Mouse (Mus musculus): Measurements from ENCODE around the gene Tmcc3. TPM values are rescaled to one million over a fixed set of nuclear protein-coding genes. Genes with fewer than 3 reads are reported as not detected.

Gene Tmcc3
- polyA plus RNA-seq, 1 experiment: 6.2 TPM

DNA sequence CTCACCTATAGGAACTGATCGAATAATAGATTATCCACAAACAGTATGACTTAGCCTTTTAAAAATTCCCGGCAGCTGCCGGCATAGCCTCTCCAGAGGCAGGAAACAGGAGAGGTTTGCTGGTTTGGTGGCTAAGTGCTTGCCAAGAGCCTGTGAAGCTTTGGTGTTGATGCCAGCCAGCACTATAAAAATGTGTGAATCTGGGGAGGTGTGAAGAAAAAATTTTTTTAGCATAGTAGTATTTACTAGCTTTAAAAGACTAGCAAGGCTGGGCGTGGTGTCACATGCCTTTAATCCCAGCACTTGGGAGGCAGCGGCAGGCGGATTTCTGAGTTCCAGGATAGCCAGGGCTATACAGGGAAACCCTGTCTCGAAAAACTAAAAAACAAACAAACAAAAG lies 31.8 kb downstream of the Tmcc3 start:
- Histone ChIP-seq H3K4me1 (ENCODE audit: control insufficient read depth, insufficient read depth, insufficient read length) (no peaks in the 10 kb centered on the region), H3K4me3 (ENCODE audit: extremely low read depth, insufficient read depth, insufficient read length) (no peak overlapping the region), H3K27ac (ENCODE audit: insufficient read depth, low read length) (no peak overlapping the region), H3K27me3 (ENCODE audit: control insufficient read depth, insufficient read depth, low read length) (no peaks in the 10 kb centered on the region), H3K36me3 (ENCODE audit: control insufficient read depth, insufficient read depth, low read length) (no peaks in the 10 kb centered on the region)
- WGBS: 87% methylated on average over 7 of the region's 7 CpGs
- DNase-seq (ENCODE audit: low read depth in 1 of 2, low spot score in 2 of 2): no peak
- TF ChIP-seq POLR2A (IDR thresholded peaks at IDR 0.05; ENCODE audit: low read depth, low read length): no peak
- no peak for TF ChIP-seq CTCF (IDR thresholded peaks at IDR 0.05; ENCODE audit: extremely low read depth, insufficient read depth, insufficient read length, insufficient replicate concordance)

DNA sequence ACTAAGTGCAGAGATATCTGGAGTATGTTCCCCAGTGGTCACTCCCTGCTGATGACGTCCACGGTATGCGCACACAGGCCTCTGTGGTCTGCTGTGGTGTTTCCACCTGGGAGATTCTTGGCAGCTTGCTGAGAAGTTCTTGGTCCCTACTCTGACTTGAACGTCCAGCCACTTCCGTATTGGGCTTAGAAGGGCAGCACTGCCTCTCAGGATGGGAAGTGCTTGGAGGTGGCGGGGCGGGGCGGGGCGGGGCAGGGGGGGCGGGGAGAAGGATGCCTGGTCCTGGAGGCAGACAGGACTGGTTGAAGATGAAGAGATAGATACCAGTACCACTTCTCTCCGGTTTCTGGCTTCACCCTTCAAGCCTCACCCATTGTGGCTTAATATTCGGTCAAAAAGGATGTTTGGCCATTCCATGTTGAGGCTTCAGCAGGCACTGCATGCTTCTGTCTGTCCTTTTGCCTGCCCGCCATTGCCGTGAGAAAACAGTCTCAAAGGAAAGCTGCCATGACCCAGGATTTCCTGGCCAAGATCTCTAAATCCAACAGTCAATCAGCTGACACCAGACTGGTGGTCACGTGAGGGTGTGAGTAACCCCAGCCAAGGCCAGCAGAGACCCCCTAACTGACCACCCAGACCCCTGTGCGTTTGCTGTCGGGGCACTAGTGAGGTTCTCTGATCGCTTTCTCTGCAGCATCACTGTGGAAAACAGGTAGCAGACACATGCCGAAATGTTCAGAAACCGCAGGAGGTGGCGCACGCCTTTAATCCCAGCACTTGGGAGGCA lies 33.1 kb downstream of the Tmcc3 start:
- no peak for DNase-seq (ENCODE audit: low read depth in 1 of 2, low spot score in 2 of 2)
- TF ChIP-seq CTCF (IDR thresholded peaks at IDR 0.05; ENCODE audit: extremely low read depth, insufficient read depth, insufficient read length, insufficient replicate concordance): no peak
- no peak for TF ChIP-seq POLR2A (IDR thresholded peaks at IDR 0.05; ENCODE audit: low read depth, low read length)
- 61% methylated on average over 22 of the region's 22 CpGs for WGBS
- Histone ChIP-seq H3K36me3 (ENCODE audit: control insufficient read depth, insufficient read depth, low read length) (no peaks in the 10 kb centered on the region), H3K4me1 (ENCODE audit: control insufficient read depth, insufficient read depth, insufficient read length) (no peaks in the 10 kb centered on the region), H3K27me3 (ENCODE audit: control insufficient read depth, insufficient read depth, low read length) (no peaks in the 10 kb centered on the region), H3K4me3 (ENCODE audit: extremely low read depth, insufficient read depth, insufficient read length) (no peak overlapping the region), H3K27ac (ENCODE audit: insufficient read depth, low read length) (no peak overlapping the region)

DNA sequence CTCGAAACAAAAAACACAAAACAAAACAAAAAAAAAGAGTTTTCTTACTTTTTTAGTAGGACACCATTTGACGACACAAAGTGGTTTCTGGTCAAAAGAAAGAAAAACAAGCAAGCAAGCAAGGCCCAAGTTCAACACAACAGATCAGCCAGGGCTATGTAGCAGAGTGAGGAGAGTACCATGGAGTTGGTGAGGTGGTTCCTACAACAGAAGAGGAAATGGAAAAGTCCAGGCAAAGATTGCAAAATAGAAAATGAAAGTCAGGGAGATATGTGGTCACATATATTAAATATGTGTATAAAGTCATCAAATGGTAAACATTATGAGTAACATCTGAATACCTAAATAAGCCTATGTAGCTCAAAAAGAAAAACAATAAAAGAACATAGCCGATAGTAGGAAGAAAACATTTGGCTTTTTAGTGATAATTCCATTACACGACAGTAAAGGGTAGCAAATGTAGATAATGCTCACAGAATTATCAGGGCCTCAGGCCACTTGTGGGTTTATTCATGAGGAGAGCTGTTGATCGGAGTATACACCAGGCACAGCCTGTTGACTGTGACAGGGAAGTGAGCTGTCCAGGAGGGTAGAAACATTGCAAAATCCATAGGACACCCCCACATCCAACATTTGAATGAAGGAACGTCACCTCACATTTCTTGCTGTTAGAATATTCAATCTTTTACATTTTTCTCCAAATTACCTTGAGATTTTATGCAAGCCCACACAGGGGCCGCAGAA lies 33.9 kb downstream of the Tmcc3 start:
- H3K4me3 ChIP-seq (ENCODE audit: extremely low read depth, insufficient read depth, insufficient read length): no peak overlapping the region
- WGBS: 85% methylated on average over 7 of the region's 7 CpGs
- H3K27ac ChIP-seq (ENCODE audit: insufficient read depth, low read length): no peak overlapping the region
- TF ChIP-seq POLR2A (IDR thresholded peaks at IDR 0.05; ENCODE audit: low read depth, low read length) (no peak), CTCF (IDR thresholded peaks at IDR 0.05; ENCODE audit: extremely low read depth, insufficient read depth, insufficient read length, insufficient replicate concordance) (no peak)
- DNase-seq (ENCODE audit: low read depth in 1 of 2, low spot score in 2 of 2): no peak
- no peaks in the 10 kb centered on the region for H3K36me3 ChIP-seq (ENCODE audit: control insufficient read depth, insufficient read depth, low read length)
- no peaks in the 10 kb centered on the region for H3K4me1 ChIP-seq (ENCODE audit: control insufficient read depth, insufficient read depth, insufficient read length)
- no peaks in the 10 kb centered on the region for H3K27me3 ChIP-seq (ENCODE audit: control insufficient read depth, insufficient read depth, low read length)

GRCm38 (mm10) chr10:94346596-94346995 lies 34.8 kb downstream of the Tmcc3 start:
- no peak overlapping the region for H3K27ac ChIP-seq (ENCODE audit: insufficient read depth, low read length)
- 91% methylated on average over 7 of the region's 7 CpGs for WGBS
- TF ChIP-seq CTCF (IDR thresholded peaks at IDR 0.05; ENCODE audit: extremely low read depth, insufficient read depth, insufficient read length, insufficient replicate concordance) (no peak), POLR2A (IDR thresholded peaks at IDR 0.05; ENCODE audit: low read depth, low read length) (no peak)
- H3K4me1 ChIP-seq (ENCODE audit: control insufficient read depth, insufficient read depth, insufficient read length): no peaks in the 10 kb centered on the region
- H3K36me3 ChIP-seq (ENCODE audit: control insufficient read depth, insufficient read depth, low read length): no peaks in the 10 kb centered on the region
- DNase-seq (ENCODE audit: low read depth in 1 of 2, low spot score in 2 of 2): no peak
- H3K4me3 ChIP-seq (ENCODE audit: extremely low read depth, insufficient read depth, insufficient read length): no peak overlapping the region
- H3K27me3 ChIP-seq (ENCODE audit: control insufficient read depth, insufficient read depth, low read length): no peaks in the 10 kb centered on the region

- DNase-seq (ENCODE audit: low read depth in 1 of 2, low spot score in 2 of 2): no peak
- TF ChIP-seq POLR2A (IDR thresholded peaks at IDR 0.05; ENCODE audit: low read depth, low read length) (no peak), CTCF (IDR thresholded peaks at IDR 0.05; ENCODE audit: extremely low read depth, insufficient read depth, insufficient read length, insufficient replicate concordance) (no peak)
Measured at GRCm38 (mm10) chr10:94347296-94347695, 35.5 kb downstream of the Tmcc3 start.

DNA sequence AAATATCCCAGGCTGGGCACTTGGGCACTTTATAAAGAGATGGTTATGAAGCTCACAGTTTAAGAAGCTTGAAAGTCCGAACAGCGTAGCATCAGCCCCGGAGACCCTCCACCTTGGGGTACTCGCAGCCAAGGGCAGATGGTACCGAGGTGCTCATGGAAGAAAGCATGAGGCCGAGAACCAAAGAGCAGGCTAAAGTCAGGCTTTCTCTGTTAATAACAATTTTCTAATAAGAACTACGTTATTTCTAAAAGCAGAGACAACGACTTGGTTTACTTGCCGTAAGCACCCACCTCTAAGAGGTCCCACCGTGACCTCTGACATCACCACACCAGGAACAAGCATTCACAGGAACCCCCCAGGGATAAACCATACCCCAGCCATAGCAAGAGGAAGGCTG lies 36.2 kb downstream of the Tmcc3 start:
- no peaks in the 10 kb centered on the region for H3K36me3 ChIP-seq (ENCODE audit: control insufficient read depth, insufficient read depth, low read length)
- no peak overlapping the region for H3K27ac ChIP-seq (ENCODE audit: insufficient read depth, low read length)
- DNase-seq (ENCODE audit: low read depth in 1 of 2, low spot score in 2 of 2): no peak
- H3K27me3 ChIP-seq (ENCODE audit: control insufficient read depth, insufficient read depth, low read length): no peaks in the 10 kb centered on the region
- TF ChIP-seq CTCF (IDR thresholded peaks at IDR 0.05; ENCODE audit: extremely low read depth, insufficient read depth, insufficient read length, insufficient replicate concordance) (no peak), POLR2A (IDR thresholded peaks at IDR 0.05; ENCODE audit: low read depth, low read length) (no peak)
- H3K4me3 ChIP-seq (ENCODE audit: extremely low read depth, insufficient read depth, insufficient read length): no peak overlapping the region
- 92% methylated on average over 10 of the region's 10 CpGs for WGBS
- H3K4me1 ChIP-seq (ENCODE audit: control insufficient read depth, insufficient read depth, insufficient read length): no peaks in the 10 kb centered on the region

More at GRCm38 (mm10) chr10:94347296-94347695, 35.5 kb downstream of the Tmcc3 start:
- Histone ChIP-seq H3K27ac (ENCODE audit: insufficient read depth, low read length) (no peak overlapping the region), H3K27me3 (ENCODE audit: control insufficient read depth, insufficient read depth, low read length) (no peaks in the 10 kb centered on the region), H3K36me3 (ENCODE audit: control insufficient read depth, insufficient read depth, low read length) (no peaks in the 10 kb centered on the region), H3K4me1 (ENCODE audit: control insufficient read depth, insufficient read depth, insufficient read length) (no peaks in the 10 kb centered on the region), H3K4me3 (ENCODE audit: extremely low read depth, insufficient read depth, insufficient read length) (no peak overlapping the region)
- 95% methylated on average over 10 of the region's 10 CpGs for WGBS
